Mouse (Mus musculus): ENCODE results near the gene B4galnt4.
"Not testable (repeated sequence)": the region's sequence is repeated elsewhere in the genome, so short reads cannot be mapped to it uniquely, and the experiment has no call there.

The B4galnt4 gene

DNA sequence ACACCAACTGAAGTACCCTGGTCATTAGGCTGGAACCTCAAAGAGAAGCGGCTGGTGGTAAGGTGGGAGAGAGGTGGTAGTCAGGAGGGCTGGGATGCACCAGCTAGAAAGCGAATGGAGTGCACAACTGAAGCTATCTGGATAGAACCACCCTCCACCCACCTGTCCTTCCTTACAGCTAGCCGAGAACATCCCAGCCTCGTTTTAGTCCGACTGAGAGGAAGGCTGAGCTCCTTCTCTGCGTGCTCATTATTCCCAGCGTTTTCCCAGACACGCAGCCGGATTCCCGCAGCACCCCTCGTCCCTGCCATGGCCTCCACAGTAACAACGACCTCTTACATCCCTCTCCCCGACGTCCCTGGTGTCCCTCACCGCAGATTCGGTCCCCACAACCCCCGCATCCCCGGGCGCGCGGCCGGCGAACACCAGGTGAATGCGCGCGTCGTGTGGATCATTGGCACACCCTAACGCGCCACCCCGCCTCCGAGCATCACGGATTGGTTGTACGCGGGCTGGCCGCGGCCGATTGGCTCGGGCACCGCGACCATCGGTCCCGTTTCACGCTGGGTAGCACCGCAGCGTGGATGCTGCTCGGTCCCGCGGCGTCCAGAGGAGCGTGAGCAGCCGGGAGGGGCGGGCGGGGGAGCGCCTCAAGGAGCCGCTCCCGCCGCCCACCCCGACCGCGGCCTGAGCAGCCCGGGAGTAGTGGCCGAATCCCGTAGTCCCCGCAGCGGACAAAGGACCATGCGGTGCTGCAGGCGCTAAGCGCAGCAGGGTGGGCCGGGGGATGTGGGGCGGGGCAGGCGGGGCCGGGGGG lies at the start of gene B4galnt4:
Gene B4galnt4, plus strand, starts transcription at position 679 of the 817 bp plus-strand sequence.
- no peak for DNase-seq (ENCODE audit: low spot score)

DNA sequence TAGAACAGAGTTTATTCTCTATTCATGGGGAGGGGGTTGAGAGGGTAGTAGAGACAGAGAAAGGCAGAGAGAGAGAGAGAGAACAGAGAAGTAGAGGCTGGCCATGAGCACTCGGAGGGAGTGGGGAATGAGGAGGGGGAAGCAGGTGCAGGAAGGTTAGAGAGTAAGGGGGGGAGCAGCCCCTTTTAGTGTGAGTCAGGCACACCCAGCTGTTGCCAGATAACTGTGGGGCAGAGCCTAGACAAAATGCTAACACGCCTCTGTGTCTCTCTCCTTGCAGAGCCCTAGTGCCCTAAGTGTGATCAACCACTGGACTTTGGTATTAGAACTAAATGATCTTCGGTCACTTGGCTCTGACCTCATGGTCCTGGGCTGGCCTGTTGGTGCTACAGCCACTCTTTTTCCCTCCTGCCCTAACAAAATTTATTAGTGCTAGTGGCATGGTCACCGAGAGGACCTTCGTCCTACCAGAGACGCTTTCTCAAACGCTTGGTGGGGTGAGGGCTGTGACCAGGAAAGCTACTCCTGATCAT lies 49.6 kb upstream of the B4galnt4 start:
- DNase-seq (ENCODE audit: low spot score) = no peak

DNA sequence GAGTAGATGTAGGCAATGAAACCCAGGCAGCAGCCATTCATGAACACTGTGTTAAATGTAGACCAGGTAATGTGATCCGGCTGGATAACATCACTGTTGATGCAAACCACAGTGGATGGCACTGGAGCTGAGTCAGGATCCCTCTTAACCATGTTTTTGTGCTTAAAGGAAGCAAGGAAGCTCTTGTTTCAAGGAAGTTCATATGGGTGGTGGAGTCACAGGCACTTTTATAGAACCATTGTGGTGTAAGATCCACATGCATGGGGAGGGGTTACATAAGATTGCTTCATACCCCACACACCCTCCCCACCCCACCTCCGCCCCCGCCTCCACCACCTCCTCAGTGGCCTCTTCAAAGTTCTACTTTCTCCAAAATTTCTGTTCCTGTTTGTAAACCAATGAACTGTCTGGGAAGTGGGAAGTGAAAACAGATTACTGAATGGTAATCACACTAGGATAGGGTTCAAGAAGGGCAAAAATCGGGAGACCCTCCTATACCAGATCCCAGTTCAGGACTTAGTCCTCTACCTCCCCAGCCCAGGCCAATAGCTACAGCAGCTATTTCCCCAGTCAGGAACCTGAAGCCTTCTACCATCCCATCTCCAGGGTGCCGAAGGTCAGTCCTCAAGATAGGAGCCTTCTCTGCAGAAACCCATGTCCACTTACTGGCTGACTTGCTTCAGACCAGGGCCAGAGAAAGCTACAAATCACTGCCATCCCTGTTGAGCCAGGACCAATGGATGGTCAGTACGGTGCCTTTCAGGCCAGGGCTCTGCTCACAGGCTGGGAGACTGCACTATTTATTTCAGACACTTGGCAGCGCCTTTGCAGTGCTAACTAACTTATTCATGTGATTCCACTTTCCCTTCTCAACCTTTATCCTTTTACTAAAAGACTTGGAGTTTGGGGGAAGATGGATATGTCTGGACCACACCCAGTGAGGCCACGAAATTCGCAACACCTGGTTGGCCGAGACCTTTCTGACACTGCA lies 43.9 kb upstream of the B4galnt4 start:
- peak; percentile 73 for DNase-seq (ENCODE audit: low spot score)

DNA sequence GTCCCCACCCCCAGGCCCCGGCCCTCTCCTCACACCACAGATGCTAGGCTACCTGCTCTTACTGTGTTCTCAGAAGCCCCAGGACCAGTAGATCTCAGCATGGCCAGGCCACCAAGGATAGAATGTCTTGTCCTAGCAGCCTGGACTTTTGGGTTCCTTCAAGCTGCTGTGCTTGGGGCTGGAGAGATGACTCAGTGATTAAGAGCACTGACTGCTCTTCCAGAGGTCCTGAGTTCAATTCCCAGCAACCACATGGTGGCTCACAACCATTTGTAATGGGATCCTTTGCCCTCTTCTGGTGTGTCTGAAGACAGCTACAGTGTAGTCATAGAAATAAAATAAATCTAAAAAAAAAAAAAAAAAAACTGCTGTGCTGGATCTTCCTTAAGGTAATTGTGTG lies 43.1 kb upstream of the B4galnt4 start, which contains the start of gene Ifitm6:
Gene Ifitm6, minus strand, starts transcription at position 101 of the 400 bp plus-strand sequence.
- not testable (repeated sequence) for DNase-seq (ENCODE audit: low spot score)

DNA sequence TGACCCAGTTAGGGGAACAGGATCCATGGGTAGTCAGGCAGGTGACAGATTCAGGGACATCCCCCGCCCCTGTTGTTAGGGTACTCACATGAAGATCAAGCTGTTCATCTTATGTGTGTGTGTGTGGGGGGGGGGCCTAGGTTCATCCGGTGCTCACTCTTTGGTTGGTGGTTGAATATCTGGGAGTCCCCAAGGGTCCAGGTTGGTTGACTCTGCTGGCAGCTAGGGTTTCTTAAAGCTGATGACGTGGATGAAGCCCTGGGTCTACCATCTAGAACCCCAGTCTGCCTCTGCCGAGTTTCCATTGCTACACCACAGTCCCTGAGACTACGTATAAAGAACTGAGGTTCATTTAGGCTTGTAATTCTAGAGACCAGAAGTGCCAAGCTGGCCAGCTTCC lies 41.9 kb upstream of the B4galnt4 start:
- no peak for DNase-seq (ENCODE audit: low spot score)

DNA sequence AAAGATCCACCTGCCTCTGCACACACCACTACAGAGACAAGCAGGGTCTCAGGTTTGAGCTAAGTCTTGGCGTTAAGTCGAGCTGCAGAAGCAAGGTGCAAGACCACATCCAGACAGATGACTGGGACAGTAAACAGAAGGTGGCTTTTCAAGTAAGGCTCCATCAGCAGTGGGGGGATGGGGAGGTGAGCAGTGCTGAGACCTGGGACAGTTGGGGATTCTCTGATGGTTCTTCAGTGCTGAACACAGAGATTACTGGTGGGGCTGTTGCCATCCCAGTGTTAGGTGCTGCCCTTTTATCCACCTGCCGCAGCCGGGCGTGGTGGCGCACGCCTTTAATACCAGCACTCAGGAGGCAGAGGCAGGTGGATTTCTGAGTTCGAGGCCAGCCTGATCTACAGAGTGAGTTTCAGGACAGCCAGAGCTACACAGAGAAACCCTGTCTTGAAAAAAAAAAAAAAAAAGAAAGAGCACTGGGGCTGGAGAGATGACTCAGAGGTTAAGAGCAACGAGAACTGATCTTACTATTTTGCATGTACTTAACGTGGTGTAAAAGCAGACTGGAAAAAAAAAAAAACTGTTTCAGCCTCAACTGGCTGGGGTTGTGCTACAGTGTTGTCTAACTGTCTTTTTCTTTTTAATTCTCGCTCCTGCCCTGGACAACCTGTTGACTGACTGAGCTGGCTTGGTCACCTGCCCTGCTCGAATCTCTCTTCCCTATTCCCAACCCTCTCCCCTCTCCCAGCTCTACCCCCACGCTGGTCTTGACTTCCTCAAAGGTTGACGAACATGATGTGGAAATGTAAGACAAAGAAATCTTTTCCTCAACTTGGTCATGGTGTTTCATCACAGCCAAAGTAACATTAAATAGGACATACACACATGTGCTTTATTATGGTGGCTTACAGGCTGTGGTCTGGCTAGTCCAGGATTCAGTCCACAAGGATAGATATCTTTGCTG lies 39.1 kb upstream of the B4galnt4 start:
- no peak for DNase-seq (ENCODE audit: low spot score)

DNA sequence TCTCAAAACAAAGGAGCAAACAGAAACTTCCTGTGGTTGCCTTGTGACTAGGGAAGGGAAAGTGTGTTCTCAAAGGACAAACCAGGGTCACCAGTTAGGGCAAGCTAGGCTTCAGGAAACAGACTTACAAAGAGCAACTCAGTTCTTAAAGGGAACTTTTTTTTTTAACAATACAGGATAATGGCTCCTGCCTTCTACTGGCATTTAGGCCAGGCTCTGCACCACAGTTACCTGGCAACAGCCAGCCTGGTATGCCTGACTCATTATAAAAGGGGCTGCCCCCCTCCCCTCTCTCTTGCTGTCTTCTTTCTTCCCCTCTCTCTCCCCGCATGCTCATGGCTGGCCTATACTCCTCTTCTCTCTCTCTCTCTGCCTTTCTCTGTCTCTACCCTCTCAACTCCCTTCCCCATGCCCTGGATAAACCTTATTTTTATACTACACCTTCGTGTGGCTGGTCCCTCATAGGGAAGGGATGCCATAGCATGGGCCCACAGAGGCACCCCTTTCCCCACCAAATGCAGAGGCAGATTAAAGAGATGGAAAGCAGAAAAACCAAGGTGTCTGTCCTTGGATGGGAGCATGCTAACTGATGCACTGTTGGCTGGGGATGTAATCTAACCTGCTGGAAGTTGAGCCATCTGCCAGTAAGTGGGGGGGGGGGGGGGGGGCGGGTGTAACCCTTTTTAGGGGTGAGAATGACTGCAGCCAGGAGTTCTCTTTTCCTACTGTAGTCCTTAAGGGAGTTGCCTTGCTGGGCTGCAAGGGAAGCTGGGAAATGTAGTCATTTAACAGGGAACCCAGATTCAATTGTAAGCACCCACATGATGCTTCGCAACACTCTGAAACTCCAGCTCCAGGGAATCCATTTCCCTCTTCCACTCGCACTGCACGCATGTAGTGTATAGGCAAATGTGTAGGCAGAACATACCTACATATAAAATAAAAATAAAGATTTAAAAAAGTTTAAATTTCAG lies 35.8 kb upstream of the B4galnt4 start:
- DNase-seq (ENCODE audit: low spot score) = no peak

DNA sequence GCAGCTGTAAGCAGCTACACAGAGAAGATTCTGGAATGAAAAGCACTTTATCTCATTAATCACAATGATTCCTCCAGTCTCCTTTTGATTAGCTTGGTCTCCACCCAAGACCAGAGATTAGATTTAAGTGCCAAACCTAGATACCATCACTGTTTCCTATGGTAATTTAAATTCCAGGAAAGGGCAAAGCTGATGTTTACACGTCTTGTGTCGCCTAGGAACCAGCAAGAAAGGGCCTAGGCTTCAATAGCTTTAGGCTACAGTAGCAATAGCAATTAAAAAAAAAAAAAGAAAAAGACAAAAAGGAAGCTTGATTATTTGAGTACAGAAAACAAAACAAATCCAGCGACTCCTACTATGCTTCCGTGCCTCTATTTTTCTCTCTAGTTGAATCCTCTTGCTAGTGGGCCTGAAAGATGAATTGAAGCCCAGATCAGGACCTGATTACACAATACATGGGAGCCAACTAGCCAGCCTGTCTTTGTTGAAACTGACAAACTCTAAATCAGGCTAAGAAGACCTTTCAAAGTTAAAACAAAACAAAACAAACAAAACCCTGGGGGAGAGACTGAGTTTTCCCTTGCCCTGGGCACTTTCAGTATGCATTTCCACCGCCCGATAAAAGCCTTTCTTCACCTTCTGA lies 34.7 kb upstream of the B4galnt4 start:
- DNase-seq (ENCODE audit: low spot score) = peak; percentile 40

DNA sequence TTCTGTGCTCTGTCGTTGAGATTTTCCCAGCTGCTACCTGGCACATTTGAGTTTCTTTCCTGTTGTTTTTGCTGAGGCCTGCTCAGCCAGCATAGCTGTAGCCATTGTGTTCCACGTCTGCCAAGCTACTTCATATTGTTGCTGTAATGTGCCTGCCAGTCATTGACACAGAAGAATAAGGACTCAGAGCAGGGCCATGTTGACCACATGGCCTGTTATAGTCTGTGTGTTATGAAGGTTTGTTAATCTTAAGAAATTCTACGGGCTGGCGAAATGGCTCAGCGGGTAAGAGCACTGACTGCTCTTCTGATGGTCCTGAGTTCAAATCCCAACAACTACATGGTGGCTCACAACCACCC lies 34.2 kb upstream of the B4galnt4 start:
- no peak for DNase-seq (ENCODE audit: low spot score)

DNA sequence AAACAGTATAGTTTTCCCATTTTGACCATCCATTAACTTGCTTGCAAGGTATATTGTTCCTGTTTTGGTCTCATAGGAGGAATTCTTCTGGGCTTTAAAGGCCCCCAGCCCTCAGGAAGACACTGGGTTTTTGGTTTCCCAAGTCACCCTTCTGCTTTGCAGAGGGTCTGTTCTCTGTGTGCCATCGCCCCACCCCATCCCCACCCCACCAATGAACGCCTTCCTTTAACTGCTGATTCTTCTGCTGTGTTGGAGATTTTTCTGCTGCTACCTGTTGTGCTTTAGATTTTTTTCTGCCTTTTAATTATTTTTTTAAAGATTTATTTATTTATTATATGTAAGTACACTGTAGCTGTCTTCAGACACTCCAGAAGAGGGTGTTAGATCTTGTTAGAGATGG lies 32.1 kb upstream of the B4galnt4 start, which contains the start of gene Gm17387:
Gene Gm17387, plus strand, starts transcription at position 301 of the 400 bp plus-strand sequence.
- no peak for DNase-seq (ENCODE audit: low spot score)

DNA sequence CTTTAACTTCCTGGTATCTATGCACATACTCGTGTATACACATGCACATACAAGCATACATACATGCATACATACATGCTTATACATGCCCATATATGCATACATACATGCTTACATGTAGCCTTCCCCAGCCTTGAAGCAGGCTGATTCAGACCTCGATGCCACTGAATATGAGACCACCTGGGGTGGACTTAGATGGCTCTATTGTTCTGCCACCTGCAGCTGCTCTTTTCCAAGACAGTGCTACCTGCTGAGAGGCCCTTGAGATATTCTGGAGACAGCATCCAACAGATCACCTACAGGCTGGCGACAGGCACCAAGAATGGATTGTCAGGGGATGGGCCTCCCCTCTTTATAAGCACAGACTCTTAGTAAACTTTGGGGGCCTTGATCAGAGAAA lies 30.5 kb upstream of the B4galnt4 start:
- no peak for DNase-seq (ENCODE audit: low spot score)

DNA sequence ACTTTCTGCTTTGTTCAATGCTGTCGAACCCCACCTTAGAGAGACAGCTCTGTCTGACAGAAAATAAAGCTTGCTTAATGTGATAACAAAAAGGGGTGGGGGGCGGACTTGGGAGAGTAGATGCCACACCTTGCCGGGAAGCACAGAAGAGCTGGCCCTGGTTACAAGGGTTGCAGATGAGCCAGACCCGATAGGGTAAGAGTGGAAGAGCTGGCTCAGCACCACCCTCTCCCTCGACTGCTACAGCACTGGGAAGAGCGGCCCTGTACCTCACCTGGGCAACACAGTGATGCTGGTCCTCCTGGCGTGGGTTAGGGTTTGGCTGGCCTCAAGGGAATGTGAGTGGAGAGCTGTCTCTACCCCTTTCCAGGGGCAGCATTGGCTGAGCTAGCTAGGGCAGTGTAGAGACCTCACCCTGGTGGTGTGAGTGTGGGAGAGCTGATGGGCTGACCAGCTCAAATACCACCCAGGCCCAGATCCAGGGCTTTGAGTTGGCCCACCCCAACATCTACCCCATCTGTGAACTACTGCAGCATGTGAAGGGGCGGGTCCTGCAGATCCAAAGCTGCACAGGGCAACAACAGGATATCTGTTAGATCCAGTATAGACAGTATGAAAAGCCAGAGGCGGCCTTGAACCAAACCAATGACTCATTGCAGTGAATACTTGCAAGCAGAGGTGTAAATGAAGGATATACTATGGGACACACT lies 28.3 kb upstream of the B4galnt4 start:
- DNase-seq (ENCODE audit: low spot score) = no peak

DNA sequence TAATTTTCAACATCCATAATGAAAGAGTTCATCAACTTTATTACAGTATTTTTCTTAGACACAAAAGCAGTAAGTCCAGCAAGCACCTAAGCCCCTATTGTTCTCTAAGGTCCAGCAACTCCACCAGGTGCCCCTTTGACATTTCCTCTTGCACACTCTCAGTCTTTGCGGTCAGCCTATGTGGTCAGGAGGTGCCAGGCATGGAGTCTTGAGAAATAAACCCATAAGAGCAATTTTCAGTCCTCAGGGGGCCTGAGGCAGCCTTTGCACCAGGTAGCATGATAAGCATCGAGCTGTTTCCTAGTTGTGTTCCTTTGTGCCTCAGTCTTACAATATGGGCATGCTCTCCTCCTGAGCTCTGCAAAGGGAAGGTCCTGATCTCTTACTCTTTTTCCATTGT lies 24.3 kb upstream of the B4galnt4 start:
- not testable (repeated sequence) for DNase-seq (ENCODE audit: low spot score)

DNA sequence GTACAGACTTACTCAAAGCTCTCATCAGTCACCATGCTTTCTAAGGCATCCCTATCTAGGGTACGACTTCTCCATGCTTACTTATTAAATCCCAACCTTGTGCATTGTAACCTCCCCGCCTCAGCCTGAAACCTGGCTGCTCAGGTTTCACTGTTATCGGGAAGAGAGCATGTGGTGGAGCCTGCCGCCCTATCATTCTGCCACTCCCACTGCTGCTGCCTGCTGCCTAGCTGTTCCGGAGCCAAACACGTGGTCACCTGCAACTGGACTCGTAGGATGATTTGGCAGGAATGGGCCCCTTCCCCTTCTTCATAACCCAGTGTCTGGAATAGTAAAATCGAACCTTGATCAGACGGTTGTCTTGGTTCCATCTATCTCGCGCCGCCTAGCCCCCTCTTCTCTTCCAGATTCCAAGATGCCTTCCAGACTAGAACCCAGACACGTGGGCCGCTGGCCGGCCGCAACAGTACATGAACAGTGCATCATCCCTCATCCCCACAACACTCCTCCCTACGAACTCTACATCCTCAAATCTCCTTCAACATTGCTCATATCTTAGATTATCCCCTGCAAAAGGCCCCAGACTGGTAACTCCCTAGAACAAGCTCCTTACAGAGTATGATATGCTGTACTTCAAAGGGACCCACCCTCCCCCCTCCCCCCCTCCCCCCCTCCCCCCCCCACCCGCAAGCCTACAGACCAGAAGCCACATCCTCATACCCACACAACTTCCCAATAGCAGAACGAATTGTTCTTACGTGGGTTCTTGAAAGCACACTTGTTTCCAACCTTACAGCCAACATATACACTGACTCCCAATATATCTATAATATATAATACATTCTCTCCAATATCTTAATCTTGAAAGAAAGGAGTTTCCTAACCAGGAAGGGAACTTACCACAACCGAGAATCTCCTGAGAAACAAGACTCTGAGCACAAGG lies 22.5 kb upstream of the B4galnt4 start:
- no peak for DNase-seq (ENCODE audit: low spot score)

DNA sequence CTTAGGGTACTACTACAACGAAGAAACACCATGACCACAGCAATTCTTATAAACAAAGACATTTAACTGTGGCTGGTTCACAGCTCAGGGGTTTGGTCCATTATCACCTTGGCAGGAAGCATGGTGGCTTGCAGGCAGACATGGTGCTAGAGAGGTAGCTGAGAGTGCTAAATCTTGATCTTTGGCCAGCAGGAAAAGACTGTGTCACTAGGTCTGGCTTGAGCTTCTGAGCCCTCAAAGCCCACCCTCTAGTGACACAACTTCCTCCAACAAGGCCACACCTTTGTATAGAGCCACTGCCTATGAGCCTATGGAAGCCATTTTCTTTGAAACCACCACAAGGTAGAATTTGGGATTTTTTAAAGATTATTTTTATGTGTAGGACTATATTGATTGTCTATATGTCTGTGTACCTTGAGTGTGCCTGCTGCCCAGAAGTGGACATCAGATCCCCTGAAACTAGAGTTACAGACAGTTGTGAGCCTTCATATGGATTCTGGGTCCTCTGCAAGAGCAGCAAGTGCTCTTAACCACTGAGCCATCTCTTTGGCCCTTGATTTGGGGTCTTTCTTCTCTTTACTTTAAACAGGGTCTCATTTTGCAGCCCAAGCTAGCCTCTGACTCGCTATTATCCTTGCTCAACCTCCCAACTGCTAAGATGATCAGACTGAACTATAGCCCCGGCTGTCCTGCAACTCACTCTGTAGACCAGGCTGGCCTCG lies 21.4 kb upstream of the B4galnt4 start:
- DNase-seq (ENCODE audit: low spot score) = no peak

DNA sequence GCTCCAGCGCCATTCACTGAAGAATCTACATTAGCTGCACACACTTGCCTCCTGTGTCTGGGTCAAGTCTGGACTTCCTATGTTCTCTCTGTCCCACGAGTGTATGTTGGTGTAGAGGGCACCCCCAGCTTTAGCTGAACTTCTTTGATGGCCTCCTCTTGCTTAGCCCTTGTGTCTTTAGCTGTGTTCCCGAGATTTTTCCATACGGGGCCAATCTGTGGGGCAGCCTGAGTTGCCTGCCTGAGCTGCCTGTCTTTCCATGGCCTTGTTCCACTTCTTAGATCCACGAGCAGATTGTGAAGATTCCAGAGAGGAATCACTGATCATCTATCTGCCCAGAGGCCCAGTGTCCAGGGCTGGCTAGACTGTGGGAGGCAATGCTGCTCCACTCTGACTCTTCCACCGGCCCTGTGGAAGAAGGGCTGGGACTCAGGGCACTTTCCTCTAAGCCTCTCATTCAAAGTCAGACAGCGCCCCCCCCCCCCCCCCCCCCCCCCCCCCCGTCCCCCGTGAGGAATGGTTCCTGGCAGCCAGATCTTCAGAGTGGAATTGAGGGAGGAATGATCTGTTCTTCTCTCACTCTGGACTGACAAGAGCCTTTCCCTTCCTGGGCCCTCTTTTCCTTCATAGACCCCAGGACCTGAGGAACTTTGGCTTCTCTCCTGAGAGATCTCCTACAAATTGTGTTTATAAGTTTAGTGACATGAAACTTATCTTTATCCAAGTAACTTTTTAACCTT lies 19.9 kb upstream of the B4galnt4 start:
- no peak for DNase-seq (ENCODE audit: low spot score)

Data from adipocyte (in vitro differentiated cells).